13 mouse cellular contexts compared by ENCODE assay signal in genomic region chr3:118141731-118142130, GRCm38 (mm10).
A peak's percentile ranks its signal among the peaks of the same experiment; 100 is the strongest.
DNase-seq lines count a peak whose midpoint lies in the region; ATAC-seq and TF ChIP-seq lines count a peak whose summit lies in the region.
"Had no signal": no experiment of that assay in that cellular context is flagged by ENCODE, and none has a peak within 500 bp of the region (broad histone marks: within the 10 kb centered on the region; RNA-seq: fewer than 3 reads in every experiment).

No protein-coding gene starts in this region.

- TF ChIP-seq POLR2A in brain, embryonic 14.5 days (IDR thresholded peaks at IDR 0.05; ENCODE audit: borderline replicate concordance, extremely low read depth, insufficient read depth, insufficient read length, poor library complexity, severe bottlenecking) = no peak

- no peak for ATAC-seq in lung, embryonic 15.5 days (ENCODE audit: borderline replicate concordance, extremely low read depth, low FRiP score, low TSS enrichment)

- peak overlapping the region; percentile 16; the same call in 1 of the 2 replicates for H3K4me2 ChIP-seq in lung, embryonic 15.5 days
- H3K4me2 ChIP-seq: limb, embryonic 15.5 days; liver, embryonic 15.5 days; neural tube, embryonic 12.5 days had no signal

- H3K9me3 ChIP-seq in lung, embryonic 15.5 days = no peaks in the 10 kb centered on the region
- H3K9me3 ChIP-seq: limb, embryonic 15.5 days; liver, embryonic 15.5 days; neural tube, embryonic 12.5 days had no signal

- H3K36me3 ChIP-seq in lung, embryonic 15.5 days = no peaks in the 10 kb centered on the region
- H3K36me3 ChIP-seq: limb, embryonic 15.5 days; liver, embryonic 15.5 days; neural tube, embryonic 12.5 days had no signal

- no peak overlapping the region for H3K9ac ChIP-seq in lung, embryonic 15.5 days
- H3K9ac ChIP-seq: limb, embryonic 15.5 days; liver, embryonic 15.5 days; neural tube, embryonic 12.5 days had no signal

- no peaks in the 10 kb centered on the region for H3K27me3 ChIP-seq in lung, embryonic 15.5 days
- H3K27me3 ChIP-seq: limb, embryonic 15.5 days; liver, embryonic 15.5 days; neural tube, embryonic 12.5 days had no signal

- no peak overlapping the region for H3K4me3 ChIP-seq in lung, embryonic 15.5 days
- H3K4me3 ChIP-seq: limb, embryonic 15.5 days; liver, embryonic 15.5 days; neural tube, embryonic 12.5 days had no signal

- DNase-seq in frontal cortex, postnatal 36 days (ENCODE audit: low spot score in 2 of 2) = peak; percentile 8 to 14
- no peak for DNase-seq in frontal cortex, postnatal 14 days (ENCODE audit: low spot score in 2 of 2)
- no peak for DNase-seq in lung, postnatal 25 days (ENCODE audit: low spot score)
- peak; percentile 56 for DNase-seq in brain, embryonic 14.5 days (ENCODE audit: low read depth)
- DNase-seq in right cerebral cortex, postnatal 10 days (ENCODE audit: low spot score in 2 of 2) = peak; percentile 26 to 33
- DNase-seq in thymus, postnatal 0 days (ENCODE audit: low spot score) = no peak
- DNase-seq: cerebellum, adult 9-10 months; kidney, adult 11 months; thymus, postnatal 14 days had no signal

- no peaks in the 10 kb centered on the region for H3K4me1 ChIP-seq in lung, embryonic 15.5 days
- H3K4me1 ChIP-seq: limb, embryonic 15.5 days; liver, embryonic 15.5 days; neural tube, embryonic 12.5 days had no signal

- H3K27ac ChIP-seq in lung, embryonic 15.5 days = no peak overlapping the region
- H3K27ac ChIP-seq: limb, embryonic 15.5 days; liver, embryonic 15.5 days; neural tube, embryonic 12.5 days had no signal

- no peak for TF ChIP-seq CTCF in brain, embryonic 14.5 days (IDR thresholded peaks at IDR 0.05; ENCODE audit: borderline replicate concordance, extremely low read depth, insufficient read depth, insufficient read length)

- WGBS in lung, embryonic 15.5 days = 66% methylated on average over 8 of the region's 8 CpGs

Comparison
In these comparisons a context has a peak if more than half of its experiments do, and no peak if none do; other contexts are left out.
1. DNase-seq: peak in frontal cortex, postnatal 36 days (2 of 2), brain, embryonic 14.5 days (single experiment) and right cerebral cortex, postnatal 10 days (2 of 2); none in frontal cortex, postnatal 14 days (0 of 2), lung, postnatal 25 days (single experiment) and thymus, postnatal 0 days (single experiment).